Mouse (Mus musculus) frontal cortex, postnatal 10 days (tissue): ENCODE data around the gene Rhbdd1.

Experiments
- DNase-seq, 2 experiments: peaks; one replicate each; pipeline ENCODE4 v3.0.0; 2022; ENCODE audit warnings: low spot score in 2 of 2, mixed read lengths in 1 of 2

Rhbdd1 gene

GRCm38 (mm10) chr1:82291930-82292712, 24.1 kb upstream of the Rhbdd1 start:
- DNase-seq: peak in 1 of 2 experiments; percentile 17

GRCm38 (mm10) chr1:82292771-82293170, 23.5 kb upstream of the Rhbdd1 start:
- DNase-seq: peak; percentile 54 to 71

- DNase-seq: no peak
Measured at GRCm38 (mm10) chr1:82294102-82294501, 22.1 kb upstream of the Rhbdd1 start.

GRCm38 (mm10) chr1:82298586-82298985, 17.7 kb upstream of the Rhbdd1 start:
- DNase-seq: no peak

- DNase-seq: no peak
Measured at GRCm38 (mm10) chr1:82304483-82304882, 11.8 kb upstream of the Rhbdd1 start.

GRCm38 (mm10) chr1:82316746-82317126, 484 bp downstream of the Rhbdd1 start:
- DNase-seq: no peak

- DNase-seq: no peak
Measured at GRCm38 (mm10) chr1:82320456-82320855, 4.2 kb downstream of the Rhbdd1 start.

- no peak for DNase-seq
Measured at GRCm38 (mm10) chr1:82320864-82321263, 4.6 kb downstream of the Rhbdd1 start.

GRCm38 (mm10) chr1:82321441-82321840, 5.2 kb downstream of the Rhbdd1 start:
- no peak for DNase-seq

- DNase-seq: no peak
Measured at GRCm38 (mm10) chr1:82324131-82324785, 8.0 kb downstream of the Rhbdd1 start.

GRCm38 (mm10) chr1:82326120-82326519, 9.9 kb downstream of the Rhbdd1 start:
- no peak for DNase-seq

GRCm38 (mm10) chr1:82328033-82328775, 12.0 kb downstream of the Rhbdd1 start:
- no peak for DNase-seq

- DNase-seq: no peak
Measured at GRCm38 (mm10) chr1:82329237-82329953, 13.1 kb downstream of the Rhbdd1 start.

GRCm38 (mm10) chr1:82329954-82330247, 13.6 kb downstream of the Rhbdd1 start:
- no peak for DNase-seq

GRCm38 (mm10) chr1:82334506-82334905, 18.3 kb downstream of the Rhbdd1 start:
- no peak for DNase-seq

- no peak for DNase-seq
Measured at GRCm38 (mm10) chr1:82353089-82353488, 36.8 kb downstream of the Rhbdd1 start.

GRCm38 (mm10) chr1:82353755-82354154, 37.5 kb downstream of the Rhbdd1 start:
- DNase-seq: no peak

- DNase-seq: peak in 1 of 2 experiments; percentile 8
Measured at GRCm38 (mm10) chr1:82358871-82359647, 42.8 kb downstream of the Rhbdd1 start.

GRCm38 (mm10) chr1:82359648-82360026, 43.4 kb downstream of the Rhbdd1 start:
- DNase-seq: no peak

- DNase-seq: no peak
Measured at GRCm38 (mm10) chr1:82361240-82361639, 45.0 kb downstream of the Rhbdd1 start.

GRCm38 (mm10) chr1:82362165-82362564, 45.9 kb downstream of the Rhbdd1 start:
- DNase-seq: no peak
